Mouse (Mus musculus) bone marrow, adult 2 months (tissue): ENCODE data around the gene Elavl4. TPM values are rescaled to one million over a fixed set of nuclear protein-coding genes. Genes with fewer than 3 reads are reported as not detected.

Source experiments
- H3K27ac ChIP-seq: fragments of 200-500 bp; 2 replicates; pipeline ENCODE4 v1.5.1; 2012; ENCODE audit warnings: low read depth, mild to moderate bottlenecking, control low read depth, inconsistent platforms, low read length; ENCODE audit not compliant: control insufficient read depth, poor library complexity, insufficient read depth
- H3K4me1 ChIP-seq: fragments of 200-500 bp; 2 replicates; pipeline ENCODE4 v1.6.1; 2011; ENCODE audit warnings: low read length; ENCODE audit not compliant: control insufficient read depth, insufficient read depth
- H3K4me3 ChIP-seq: fragments of 200-500 bp; replicated peaks from 2 replicates; pipeline ENCODE3; 2011; ENCODE audit warnings: mild to moderate bottlenecking, low read depth, low read length, control low read depth; ENCODE audit not compliant: control insufficient read depth
- CTCF ChIP-seq: fragments of 200-500 bp; IDR thresholded peaks from 2 replicates; pipeline ENCODE4 v1.5.1; 2011; ENCODE audit warnings: low read length, control low read depth; ENCODE audit not compliant: control insufficient read depth, insufficient read depth
- POLR2A ChIP-seq: fragments of 200-500 bp; IDR thresholded peaks from 2 replicates; pipeline ENCODE4 v1.6.1; 2011; ENCODE audit warnings: low read depth, mild to moderate bottlenecking, control low read depth, low read length, borderline replicate concordance; ENCODE audit not compliant: control insufficient read depth
- WGBS: fragments of 180-500 bp; shearing (Covaris S2); methylation state at CpG from one replicate; pipeline ENCODE4 v1.1.7; 2018; 5-methylcytosine and 5-hydroxymethylcytosine counted together
- polyA plus RNA-seq: library from polyadenylated mRNA; stranded (reverse); fragments of >200 nt; gene quantifications from 2 replicates; pipeline ENCODE4 v1.2.4, GENCODE M21; 2011; ENCODE audit warnings: low replicate concordance; ENCODE audit not compliant: missing spikeins, insufficient read depth, insufficient read length

Elavl4 gene
- 0.62 TPM in 1 of 2 replicates, not detected in the other for polyA plus RNA-seq

GRCm38 (mm10) chr4:110351178-110352000 lies at the start of gene Elavl4:
Gene Elavl4 (minus strand): TSS chr4:110351909.
- TF ChIP-seq POLR2A (no peak), CTCF (no peak)
- Histone ChIP-seq H3K4me1 (no peaks in the 10 kb centered on the region), H3K4me3 (no peak within 1 kb of the TSS), H3K27ac (no peak within 1 kb of the TSS; the same call in 1 of the 2 replicates)
- WGBS = 2% methylated on average over 75 of the region's 75 CpGs

GRCm38 (mm10) chr4:110397618-110398045 lies 45.9 kb upstream of the Elavl4 start, which contains the start of gene Agbl4:
Gene Agbl4 (plus strand): TSS chr4:110397661.
- Histone ChIP-seq H3K27ac (no peak within 1 kb of the TSS), H3K4me3 (no peak within 1 kb of the TSS), H3K4me1 (no peaks in the 10 kb centered on the region)
- no peak for TF ChIP-seq POLR2A
- 3% methylated on average over 27 of the region's 27 CpGs for WGBS

- TF ChIP-seq POLR2A = no peak
- no peak for TF ChIP-seq CTCF
- 74% methylated on average over 5 of the region's 5 CpGs for WGBS
- Histone ChIP-seq H3K27ac (no peak overlapping the region), H3K4me1 (no peaks in the 10 kb centered on the region), H3K4me3 (no peak overlapping the region)
Observed at GRCm38 (mm10) chr4:110396221-110396620, 44.5 kb upstream of the Elavl4 start.

GRCm38 (mm10) chr4:110360568-110360967 lies 8.9 kb upstream of the Elavl4 start:
- no peaks in the 10 kb centered on the region for H3K4me1 ChIP-seq
- 67% methylated on average over 2 of the region's 2 CpGs for WGBS
- no peak overlapping the region for H3K27ac ChIP-seq
- no peak overlapping the region for H3K4me3 ChIP-seq
- TF ChIP-seq CTCF (no peak), POLR2A (no peak)

- 11% methylated on average over 5 of the region's 5 CpGs for WGBS
Observed at GRCm38 (mm10) chr4:110352001-110352369, 276 bp upstream of the Elavl4 start.

GRCm38 (mm10) chr4:110350856-110351177 lies 892 bp downstream of the Elavl4 start:
- 8% methylated on average over 6 of the region's 6 CpGs for WGBS
- TF ChIP-seq CTCF (no peak), POLR2A (no peak)
- Histone ChIP-seq H3K27ac (no peak overlapping the region), H3K4me3 (no peak overlapping the region), H3K4me1 (no peaks in the 10 kb centered on the region)

More at GRCm38 (mm10) chr4:110352001-110352369, 276 bp upstream of the Elavl4 start:
- no peak for TF ChIP-seq POLR2A
- no peak for TF ChIP-seq CTCF
- Histone ChIP-seq H3K4me3 (no peak overlapping the region), H3K4me1 (no peaks in the 10 kb centered on the region), H3K27ac (no peak overlapping the region)

- H3K4me3 ChIP-seq = no peak overlapping the region
- TF ChIP-seq POLR2A (no peak), CTCF (no peak)
- H3K4me1 ChIP-seq = no peaks in the 10 kb centered on the region
- H3K27ac ChIP-seq = no peak overlapping the region
- WGBS = 46% methylated on average over 3 of the region's 3 CpGs
Observed at GRCm38 (mm10) chr4:110323912-110324311, 27.8 kb downstream of the Elavl4 start.

- no peak overlapping the region for H3K27ac ChIP-seq
- no peak for TF ChIP-seq POLR2A
- no peak for TF ChIP-seq CTCF
Observed at GRCm38 (mm10) chr4:110312126-110312525, 39.6 kb downstream of the Elavl4 start.

GRCm38 (mm10) chr4:110306972-110307371 lies 44.7 kb downstream of the Elavl4 start:
- no peak overlapping the region for H3K4me3 ChIP-seq
- 71% methylated on average over 5 of the region's 5 CpGs for WGBS
- no peak overlapping the region for H3K27ac ChIP-seq
- TF ChIP-seq POLR2A (no peak), CTCF (no peak)
- no peaks in the 10 kb centered on the region for H3K4me1 ChIP-seq

More at GRCm38 (mm10) chr4:110312126-110312525, 39.6 kb downstream of the Elavl4 start:
- 47% methylated on average over 1 of the region's 1 CpGs for WGBS
- no peak overlapping the region for H3K4me3 ChIP-seq
- H3K4me1 ChIP-seq = no peaks in the 10 kb centered on the region
